8 mouse cellular contexts compared by ENCODE assay signal in the genomic region with DNA sequence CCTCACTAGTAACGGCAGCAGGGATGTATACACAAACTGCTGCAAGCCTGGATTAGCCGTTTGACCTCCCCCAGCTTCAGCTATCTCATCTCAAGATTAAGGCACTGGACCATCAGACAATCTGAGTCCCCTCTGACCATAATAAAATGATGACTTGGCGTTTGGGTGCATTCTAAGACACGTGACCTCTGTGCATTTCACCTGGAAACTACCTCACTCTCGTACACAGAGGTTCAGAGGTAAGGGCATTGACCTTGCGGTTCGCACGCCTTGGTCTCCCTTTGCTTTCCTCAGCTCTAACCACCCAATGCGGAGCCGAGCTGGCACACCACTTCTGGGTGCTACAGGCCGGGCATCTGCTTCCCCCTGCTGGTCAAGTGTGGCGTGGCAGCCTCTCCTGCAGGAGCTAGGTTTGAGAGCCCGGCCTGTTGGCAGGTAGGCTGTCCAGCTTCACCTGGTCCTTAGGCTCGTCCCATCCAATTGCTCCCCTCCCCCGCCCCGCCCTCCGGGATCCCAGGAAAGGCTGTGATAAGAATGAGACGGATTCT. TPM values are rescaled to one million over a fixed set of nuclear protein-coding genes. Genes with fewer than 3 reads are reported as not detected.
DNase-seq lines count a peak whose midpoint lies in the region; ATAC-seq and TF ChIP-seq lines count a peak whose summit lies in the region.

No protein-coding gene starts in this region.

- no peaks in the 10 kb centered on the region for H3K36me3 ChIP-seq in forebrain, embryonic 13.5 days (ENCODE audit: poor library complexity, severe bottlenecking)
- no peaks in the 10 kb centered on the region for H3K36me3 ChIP-seq in heart, postnatal 0 days (replicated peaks; ENCODE audit: control insufficient read depth, insufficient read depth, low read length)
- no peaks in the 10 kb centered on the region for H3K36me3 ChIP-seq in liver, embryonic 14.5 days (replicated peaks; ENCODE audit: control insufficient read depth, insufficient read depth, low read depth)
- no peaks in the 10 kb centered on the region for H3K36me3 ChIP-seq in stomach, embryonic 14.5 days (ENCODE audit: control insufficient read depth, insufficient read depth, low read length)

- peaks cover 99% of the 10 kb centered on the region for H3K27me3 ChIP-seq in forebrain, embryonic 13.5 days
- H3K27me3 ChIP-seq in heart, postnatal 0 days (ENCODE audit: control insufficient read depth, insufficient read depth, low read length), result peaks cover 95% of the 10 kb centered on the region
- peaks cover 78% of the 10 kb centered on the region for H3K27me3 ChIP-seq in liver, embryonic 14.5 days (ENCODE audit: control insufficient read depth, insufficient read depth, low read length)
- H3K27me3 ChIP-seq in stomach, embryonic 14.5 days (ENCODE audit: control insufficient read depth, insufficient read depth, low read length), result peaks cover 11% of the 10 kb centered on the region; the same call in 1 of the 2 replicates

- TF ChIP-seq EP300 in heart, postnatal 0 days (IDR thresholded peaks at IDR 0.05; ENCODE audit: low read depth), result no peak
- TF ChIP-seq EP300 in liver, embryonic 14.5 days (IDR thresholded peaks at IDR 0.05; ENCODE audit: low read depth), result no peak

- 0 out of 2 replicates have a peak, but pooled peaks cover 4% of the 10 kb centered on the region for H3K4me1 ChIP-seq in forebrain, embryonic 13.5 days
- H3K4me1 ChIP-seq in heart, postnatal 0 days (ENCODE audit: control insufficient read depth, insufficient read depth), result peaks cover 3% of the 10 kb centered on the region; the same call in 1 of the 2 replicates
- H3K4me1 ChIP-seq in liver, embryonic 14.5 days (replicated peaks; ENCODE audit: control insufficient read depth in 2 of 2, insufficient read depth in 2 of 2, low read length in 1 of 2), result no peaks in the 10 kb centered on the region; a peak in 1 of 4 replicates
- H3K4me1 ChIP-seq in stomach, embryonic 14.5 days (ENCODE audit: control insufficient read depth, insufficient read depth, low read length), result peaks cover 15% of the 10 kb centered on the region; the same call in 1 of the 2 replicates

- DNase-seq in c-Kit-positive CD71-positive TER-119-negative erythroid progenitor cells, embryonic 14.5 days (ENCODE audit: low read depth), result peak; percentile 67
- peak; percentile 63 for DNase-seq in heart, postnatal 0 days (ENCODE audit: low spot score)
- DNase-seq in kidney, postnatal 36 days, result peak; percentile 96 to 98
- peak; percentile 45 to 50 (median 48) for DNase-seq in liver, embryonic 14.5 days (ENCODE audit: low read depth in 3 of 3, low spot score in 3 of 3)
- peak; percentile 96 for DNase-seq in neural tube, embryonic 10.5 days (ENCODE audit: extremely low spot score, low spot score)

- no peaks in the 10 kb centered on the region for H3K9me3 ChIP-seq in forebrain, embryonic 13.5 days (replicated peaks)
- no peaks in the 10 kb centered on the region for H3K9me3 ChIP-seq in heart, postnatal 0 days (replicated peaks; ENCODE audit: control insufficient read depth, low read length)
- no peaks in the 10 kb centered on the region for H3K9me3 ChIP-seq in liver, embryonic 14.5 days (ENCODE audit: control insufficient read depth, low read length)
- no peaks in the 10 kb centered on the region for H3K9me3 ChIP-seq in stomach, embryonic 14.5 days (ENCODE audit: control insufficient read depth, low read depth, low read length)

- no peak overlapping the region for H3K4me2 ChIP-seq in forebrain, embryonic 13.5 days
- H3K4me2 ChIP-seq in heart, postnatal 0 days (ENCODE audit: low read depth, low read length), result no peak overlapping the region
- H3K4me2 ChIP-seq in liver, embryonic 14.5 days (ENCODE audit: low read depth), result no peak overlapping the region
- no peak overlapping the region; the same call in 1 of the 2 replicates for H3K4me2 ChIP-seq in stomach, embryonic 14.5 days (replicated peaks; ENCODE audit: low read depth, low read length)

- no peak overlapping the region for H3K4me3 ChIP-seq in forebrain, embryonic 13.5 days
- H3K4me3 ChIP-seq in heart, postnatal 0 days (ENCODE audit: low read depth, low read length), result no peak overlapping the region
- H3K4me3 ChIP-seq in liver, embryonic 14.5 days (ENCODE audit: insufficient read depth in 1 of 2, low read depth in 2 of 2, low read length in 2 of 2), result no peak overlapping the region
- H3K4me3 ChIP-seq in stomach, embryonic 14.5 days (ENCODE audit: low read depth, low read length), result no peak overlapping the region

- TF ChIP-seq CTCF in heart, postnatal 0 days (IDR thresholded peaks at IDR 0.05; ENCODE audit: low read depth), result peak; percentile 97
- TF ChIP-seq CTCF in liver, embryonic 14.5 days (IDR thresholded peaks at IDR 0.05; ENCODE audit: low read depth), result peak; percentile 99

- H3K27ac ChIP-seq in forebrain, embryonic 13.5 days, result no peak overlapping the region
- no peak overlapping the region for H3K27ac ChIP-seq in heart, postnatal 0 days (ENCODE audit: low read depth)
- H3K27ac ChIP-seq in liver, embryonic 14.5 days, result no peak overlapping the region
- H3K27ac ChIP-seq in stomach, embryonic 14.5 days (ENCODE audit: low read length), result no peak overlapping the region

- WGBS in forebrain, embryonic 13.5 days, result 1% methylated on average over 18 of the region's 18 CpGs
- WGBS in heart, postnatal 0 days, result under 1% methylated on average over 18 of the region's 18 CpGs
- WGBS in liver, embryonic 14.5 days (ENCODE audit: insufficient replicate concordance), result 2% methylated on average over 18 of the region's 18 CpGs
- WGBS in stomach, embryonic 14.5 days, result 2% methylated on average over 18 of the region's 18 CpGs

- H3K9ac ChIP-seq in forebrain, embryonic 13.5 days, result no peak overlapping the region
- no peak overlapping the region for H3K9ac ChIP-seq in heart, postnatal 0 days (replicated peaks; ENCODE audit: low read depth, low read length)
- no peak overlapping the region for H3K9ac ChIP-seq in liver, embryonic 14.5 days (replicated peaks)
- H3K9ac ChIP-seq in stomach, embryonic 14.5 days (replicated peaks; ENCODE audit: low read depth, low read length), result no peak overlapping the region; the same call in 1 of the 2 replicates

- peak; percentile 81 for ATAC-seq in CD4-positive, CD25-positive, alpha-beta regulatory T cell, adult 4 months
- ATAC-seq in forebrain, embryonic 13.5 days, result peak; percentile 83
- peak; percentile 65 for ATAC-seq in heart, postnatal 0 days (ENCODE audit: insufficient read depth, low read depth)
- ATAC-seq in liver, embryonic 14.5 days (ENCODE audit: insufficient read depth), result peak; percentile 55; the same call in 1 of the 2 replicates
- peak; percentile 68 for ATAC-seq in stomach, embryonic 14.5 days (ENCODE audit: insufficient number of reproducible peaks, insufficient read depth, low FRiP score, low read depth)

RNA-seq across cellular contexts. Expression of a gene that starts 10.1 kb away (rescaled TPM):
- 1 to 10 TPM; 6.0 to 8.1 TPM for polyA plus RNA-seq in CD4-positive, CD25-positive, alpha-beta regulatory T cell, adult 4 months (2017; shearing (Covaris generic))
- 24.4 and 27.3 TPM in 2 replicates for polyA plus RNA-seq in forebrain, embryonic 13.5 days (2015; fragmentation: Nextera tagmentation; extraction: Ambion mirVana)
- total RNA-seq in heart, postnatal 0 days (2014; rRNA removed; ENCODE audit: low replicate concordance), result 15.7 and 18.2 TPM in 2 replicates
- polyA plus RNA-seq in heart, postnatal 0 days (2015; fragmentation: Nextera tagmentation; extraction: Ambion mirVana), result 10.0 and 10.1 TPM in 2 replicates
- polyA plus RNA-seq in liver, embryonic 14.5 days (2012; rRNA removed), result 3.6 and 4.4 TPM in 2 replicates
- polyA plus RNA-seq in liver, embryonic 14.5 days (2014; fragmentation: Nextera tagmentation; extraction: Ambion mirVana), result 3.8 and 4.7 TPM in 2 replicates
- polyA plus RNA-seq in stomach, embryonic 14.5 days (2014; fragmentation: Nextera tagmentation; extraction: Ambion mirVana), result 21.4 and 22.2 TPM in 2 replicates
